Mouse (Mus musculus) thymus, postnatal 25 days (tissue): Measurements from ENCODE around the gene Glod4.

Experiments
- DNase-seq: peaks from one replicate; pipeline ENCODE4 v3.0.0; 2022

Gene Glod4

DNA sequence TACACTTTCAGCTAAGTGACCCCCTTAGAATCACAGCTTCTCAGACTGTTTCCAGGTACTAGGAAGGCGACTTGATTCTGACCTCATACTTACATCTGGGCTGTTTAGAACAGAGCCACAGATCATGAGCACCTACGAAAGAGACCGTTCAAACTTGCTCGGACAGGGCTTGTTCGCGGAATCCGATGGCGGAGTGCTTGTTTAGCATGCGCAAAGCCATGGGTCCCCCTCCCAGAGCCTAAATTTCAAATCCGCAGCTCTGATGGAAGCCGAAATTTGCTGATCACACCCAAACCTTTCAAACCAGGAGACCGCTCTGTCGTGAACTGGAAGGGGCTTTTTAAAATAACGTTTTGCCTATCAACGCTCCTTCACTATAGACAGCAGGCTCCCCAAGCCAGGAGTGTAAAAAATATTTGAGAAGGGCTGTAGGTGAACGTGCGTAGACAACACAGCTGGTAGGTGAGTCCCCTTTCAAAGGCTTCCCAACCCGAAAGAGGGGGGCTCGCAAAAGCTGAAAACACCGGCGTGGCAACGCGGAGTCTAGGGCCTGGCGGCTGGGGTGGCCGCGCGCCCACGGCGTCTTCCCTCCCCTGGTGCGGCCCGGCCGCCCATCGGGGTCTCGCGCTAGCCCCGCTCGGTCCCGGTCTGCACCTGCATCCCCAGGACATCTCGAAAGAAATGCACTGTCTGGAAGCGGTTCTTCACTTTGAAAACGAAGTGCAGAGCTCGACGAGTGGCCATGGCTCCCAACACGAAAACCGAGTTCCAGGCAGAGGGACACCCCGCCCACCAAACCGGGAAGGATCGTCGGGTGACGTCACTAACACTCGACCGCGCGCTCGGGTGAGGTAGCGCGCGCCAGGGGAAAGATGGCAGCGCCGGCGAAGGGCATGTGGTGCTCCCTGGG is at the start of gene Glod4, which contains the start of gene Mrm3:
Gene Glod4, minus strand, starts transcription at position 825 of the 910 bp plus-strand sequence.
Gene Mrm3, plus strand, starts transcription at position 815 of the 910 bp plus-strand sequence.
- peak; percentile 90 for DNase-seq

DNA sequence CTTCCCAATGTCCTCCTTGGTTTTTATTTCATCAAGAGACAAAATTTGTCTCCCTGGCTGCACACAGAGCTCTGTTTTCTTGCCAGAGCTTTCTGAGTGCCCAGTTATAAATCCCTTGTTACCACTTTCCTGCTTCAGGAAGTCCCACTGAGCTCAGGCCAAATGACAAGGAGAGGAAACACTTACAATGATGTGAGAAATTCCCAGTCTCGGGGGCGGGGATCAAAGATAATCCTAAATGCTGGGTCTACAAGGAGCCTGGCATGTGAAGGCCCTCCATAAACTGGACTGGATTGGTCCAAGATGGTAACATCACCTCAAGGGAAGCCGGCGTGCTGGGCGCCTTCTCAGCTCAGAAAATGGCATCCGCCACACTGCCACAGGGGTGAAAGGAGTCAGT is 49.3 kb upstream of the Glod4 start:
- no peak for DNase-seq

DNA sequence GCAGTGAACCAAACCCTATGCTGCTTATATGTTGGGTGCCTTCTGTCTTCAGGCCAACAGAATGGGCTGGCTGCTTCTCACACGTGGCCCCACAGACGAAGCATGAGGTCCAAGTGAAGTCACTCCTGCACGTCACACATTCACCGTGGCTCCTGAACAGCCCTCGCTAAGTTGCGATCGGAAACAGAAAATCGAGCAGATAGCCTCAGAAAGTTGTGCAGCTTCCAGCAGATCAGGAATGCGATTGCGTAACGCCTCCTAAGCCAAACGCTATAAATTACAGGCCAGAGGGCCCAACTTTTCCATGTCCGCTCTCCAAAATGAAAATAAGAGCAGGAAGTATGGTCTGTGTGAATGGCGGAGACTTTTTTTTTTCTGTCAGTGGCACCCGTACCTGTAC is 48.9 kb upstream of the Glod4 start:
- DNase-seq: no peak

DNA sequence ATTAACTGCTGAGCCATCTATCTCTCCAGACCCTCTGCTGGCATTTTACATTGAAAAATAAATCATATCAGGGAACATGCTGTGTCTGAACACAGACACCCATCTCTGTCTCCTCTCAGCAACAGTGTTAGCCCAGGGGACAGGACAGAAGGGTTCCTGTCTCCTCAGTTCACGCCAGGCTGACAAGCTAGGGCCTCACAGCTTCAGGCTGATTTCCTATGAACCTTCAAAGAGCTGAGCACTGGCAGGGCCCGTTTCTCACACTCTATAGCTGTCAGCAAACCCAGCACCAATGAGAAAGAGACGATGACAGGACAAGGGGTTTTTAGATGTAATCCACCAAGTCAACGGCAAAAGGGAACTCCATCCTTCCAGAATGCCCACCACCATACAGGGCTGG is 48.4 kb upstream of the Glod4 start:
- no peak for DNase-seq

DNA sequence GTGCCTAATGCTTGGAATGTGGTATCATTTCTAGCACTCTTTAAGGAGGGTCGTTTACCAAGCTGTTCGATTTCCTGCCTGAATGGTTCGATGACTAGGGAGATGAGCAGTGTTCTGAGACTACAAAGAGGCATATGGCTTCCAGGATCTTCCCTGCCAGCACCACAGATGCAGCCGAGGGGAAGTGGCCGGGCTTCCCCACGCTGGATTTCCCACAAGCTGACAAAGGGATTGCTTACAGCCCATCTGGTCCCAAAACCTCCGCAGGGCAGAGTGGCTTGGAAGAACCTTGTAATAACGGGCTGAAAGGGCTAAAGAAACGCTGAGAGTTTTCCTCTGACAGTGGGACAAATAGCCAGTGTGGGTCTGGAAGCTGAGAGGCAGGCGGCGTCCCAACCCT is 46.8 kb upstream of the Glod4 start:
- no peak for DNase-seq

DNA sequence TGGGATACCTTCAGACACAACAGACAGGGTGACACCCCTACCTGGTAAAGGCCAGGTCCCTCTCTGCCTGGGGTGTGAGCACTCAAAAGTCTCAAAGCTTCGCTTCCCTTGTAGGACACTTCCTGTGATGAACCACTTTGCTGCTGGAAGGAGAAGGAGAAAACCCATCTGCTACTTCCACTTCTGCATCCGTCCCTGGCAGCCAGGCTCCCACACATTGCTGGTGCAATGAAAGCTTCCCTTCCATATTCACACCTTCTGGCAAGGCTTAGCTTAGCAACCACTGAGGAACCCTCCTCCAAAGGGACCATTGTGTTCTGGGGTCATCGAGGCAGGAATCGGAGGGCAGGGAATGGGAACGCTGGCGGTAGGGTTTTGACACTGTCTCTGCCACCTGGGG is 45.1 kb upstream of the Glod4 start:
- DNase-seq: no peak

DNA sequence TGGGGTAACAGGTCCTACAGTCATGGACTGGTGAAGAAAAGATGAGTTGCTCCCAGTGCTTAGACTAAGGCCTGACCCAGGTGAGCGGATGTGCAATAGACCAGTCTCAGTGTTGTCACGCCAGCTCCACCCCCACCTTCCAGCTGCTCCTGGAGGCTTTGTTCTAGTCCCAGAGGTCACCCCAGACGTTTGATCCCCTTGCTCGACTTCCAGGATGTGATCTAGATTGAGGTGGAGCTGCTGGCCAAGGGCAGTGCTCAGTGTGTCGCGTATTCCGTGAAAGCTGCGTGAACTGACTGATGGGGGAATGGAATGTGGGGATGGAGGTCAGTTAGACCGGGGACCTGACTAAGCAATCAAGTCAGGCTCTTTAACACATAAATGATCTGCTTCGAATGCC is 43.8 kb upstream of the Glod4 start:
- DNase-seq: no peak

DNA sequence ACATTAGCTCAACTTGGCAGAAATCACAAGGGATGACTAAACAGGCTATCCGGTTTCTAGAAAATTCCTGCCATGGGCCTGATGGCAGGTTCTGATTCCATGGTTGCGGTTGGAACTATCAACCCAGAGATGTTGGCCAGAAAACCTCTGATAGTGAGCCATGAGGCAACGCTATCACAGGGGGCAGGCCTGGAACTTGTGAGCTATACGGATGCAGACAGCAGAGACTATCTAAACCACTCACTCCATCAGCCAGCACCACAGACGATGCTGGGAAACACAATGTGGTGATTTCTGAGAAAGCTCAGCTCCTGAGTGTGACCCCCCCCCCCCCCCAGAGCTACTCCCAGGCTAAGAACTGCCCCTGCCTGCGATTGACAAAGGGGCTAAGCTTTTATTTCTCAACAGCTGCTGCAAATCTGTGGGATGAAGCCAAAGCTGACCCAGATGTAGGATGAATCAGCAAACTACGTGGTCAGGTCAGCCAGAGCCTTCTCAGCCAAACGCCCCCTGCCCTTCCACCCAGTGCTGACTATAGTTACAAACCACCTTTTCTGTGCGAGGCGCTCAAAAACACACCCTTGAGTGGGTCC is 43.1 kb upstream of the Glod4 start:
- DNase-seq: no peak

DNA sequence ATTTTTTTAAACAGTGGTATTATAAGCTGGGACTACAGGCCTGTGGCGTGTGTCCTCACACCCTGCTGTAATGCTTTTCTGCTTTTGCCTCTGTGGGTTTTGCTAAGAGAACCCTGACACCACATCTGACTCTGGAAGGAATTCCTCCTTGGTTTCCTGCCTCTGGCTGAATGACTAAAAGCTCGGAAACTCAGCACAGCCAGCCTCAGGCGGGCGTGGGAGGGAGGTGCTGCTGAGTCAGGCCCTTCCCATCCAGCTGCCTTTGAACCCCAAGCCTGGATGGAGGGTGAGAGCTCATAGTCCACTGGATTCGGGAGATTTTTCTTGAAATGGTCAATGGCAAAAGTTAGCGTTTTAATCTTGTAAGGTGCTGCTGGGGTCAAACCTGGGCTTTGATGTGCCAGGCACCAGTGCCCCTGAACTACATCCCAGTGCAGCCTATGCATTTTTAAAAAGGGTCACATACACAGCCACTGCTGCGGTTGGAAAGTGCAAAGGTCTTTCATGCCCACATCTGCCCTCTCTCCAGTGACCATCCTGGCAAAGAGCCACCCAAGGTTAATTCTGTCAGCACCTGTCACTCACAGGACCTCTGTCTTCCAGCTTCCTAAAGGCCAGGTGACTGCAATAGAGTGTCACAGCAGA is 42.0 kb upstream of the Glod4 start:
- no peak for DNase-seq

DNA sequence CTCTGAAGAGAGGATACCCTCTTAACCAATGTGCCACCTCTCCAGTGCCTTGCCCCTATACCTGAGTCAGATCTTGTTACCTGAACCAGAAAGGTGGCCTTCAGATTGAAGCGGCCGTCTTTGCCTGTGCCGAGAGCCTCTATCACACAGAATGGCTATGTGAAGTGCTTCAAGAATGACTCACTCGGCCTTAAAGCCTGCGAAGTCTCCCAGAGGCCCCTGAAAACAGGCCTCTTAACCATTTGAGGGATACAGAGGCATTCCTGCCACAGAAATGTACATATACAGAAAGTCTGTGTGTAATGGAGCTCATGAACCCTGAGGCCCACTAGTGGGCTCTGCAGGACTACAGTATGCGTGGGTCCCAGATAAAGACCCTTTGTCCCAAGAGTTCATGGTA is 40.3 kb upstream of the Glod4 start:
- no peak for DNase-seq

DNA sequence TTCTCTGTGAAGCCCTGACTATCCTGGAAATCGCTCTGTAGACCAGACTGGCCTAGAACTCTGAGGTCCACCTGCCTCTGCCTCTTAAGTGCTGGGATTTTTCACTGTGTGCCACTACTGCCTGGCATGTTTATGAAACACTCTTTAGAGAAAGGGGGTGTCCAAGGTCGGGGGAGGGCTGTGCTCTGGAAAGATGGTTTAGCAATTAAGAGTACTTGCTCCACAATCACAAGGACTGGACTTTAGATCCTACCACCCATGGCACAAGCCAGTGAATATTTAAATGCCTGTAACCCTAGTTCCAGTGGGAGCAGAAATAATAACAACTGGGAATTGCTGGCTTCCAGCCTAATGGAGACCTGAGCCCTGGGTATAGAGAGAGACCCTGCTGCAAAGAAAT is 36.4 kb upstream of the Glod4 start:
- DNase-seq: no peak

DNA sequence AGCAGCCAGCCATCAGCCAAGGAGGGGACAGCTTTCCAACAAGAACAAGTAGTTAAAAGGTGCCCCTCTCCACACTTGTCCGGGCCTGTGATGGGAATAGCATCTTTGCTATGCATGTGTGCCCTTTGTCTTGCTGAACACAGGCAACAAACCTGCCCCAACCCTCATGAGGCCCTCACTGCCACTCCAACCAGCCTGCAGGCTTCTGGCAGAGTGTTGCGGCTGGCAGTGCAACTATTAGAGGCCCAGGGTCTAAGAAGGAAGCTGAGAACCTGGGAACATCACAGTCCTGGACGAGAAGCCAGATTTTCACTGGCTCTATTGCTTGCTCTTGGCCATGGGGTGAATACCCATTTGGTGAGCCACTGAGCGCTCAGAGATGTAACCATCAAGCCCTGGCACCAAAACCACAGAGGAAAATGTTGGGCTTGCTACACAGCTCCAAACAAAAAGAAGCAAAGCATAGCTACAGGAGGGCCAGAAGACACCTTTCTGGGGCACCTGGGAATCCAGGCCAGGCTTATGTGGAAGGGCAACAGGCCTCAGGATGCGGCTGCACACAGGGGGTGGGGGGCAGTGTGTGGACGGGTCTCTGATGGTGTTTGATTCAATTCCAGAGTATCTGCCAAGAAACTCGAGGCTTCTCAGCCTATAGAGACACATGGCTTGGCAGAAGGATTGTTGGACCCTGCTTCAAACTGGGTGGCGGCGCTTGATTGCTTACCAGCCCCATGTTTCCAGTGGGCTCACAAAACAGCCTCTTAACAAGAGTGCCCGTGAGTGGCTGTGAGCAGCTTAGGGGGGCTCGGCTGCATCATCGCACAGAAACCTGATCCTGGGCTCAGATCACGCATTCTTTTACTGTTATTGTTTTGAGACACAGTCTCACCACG is 35.7 kb upstream of the Glod4 start:
- no peak for DNase-seq

DNA sequence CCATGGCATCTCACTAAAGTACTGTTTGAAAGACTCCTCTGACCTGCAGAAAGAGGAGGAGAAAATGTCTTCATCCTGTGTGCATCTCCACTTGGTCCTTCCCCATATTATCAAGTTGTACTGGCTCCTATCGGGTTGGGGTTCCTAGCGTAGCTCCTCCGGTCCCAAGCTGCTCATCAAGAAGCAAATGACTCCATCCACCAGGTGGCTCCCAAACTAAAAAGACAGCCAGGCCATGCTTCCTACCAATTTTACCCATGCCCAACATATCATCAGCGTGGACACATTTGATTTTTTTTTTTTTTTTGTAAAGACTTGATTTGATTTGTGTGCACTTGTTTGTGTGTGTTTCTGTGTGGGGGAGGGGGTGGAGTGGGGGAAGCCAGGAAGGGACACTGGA is 28.9 kb upstream of the Glod4 start:
- DNase-seq: no peak

DNA sequence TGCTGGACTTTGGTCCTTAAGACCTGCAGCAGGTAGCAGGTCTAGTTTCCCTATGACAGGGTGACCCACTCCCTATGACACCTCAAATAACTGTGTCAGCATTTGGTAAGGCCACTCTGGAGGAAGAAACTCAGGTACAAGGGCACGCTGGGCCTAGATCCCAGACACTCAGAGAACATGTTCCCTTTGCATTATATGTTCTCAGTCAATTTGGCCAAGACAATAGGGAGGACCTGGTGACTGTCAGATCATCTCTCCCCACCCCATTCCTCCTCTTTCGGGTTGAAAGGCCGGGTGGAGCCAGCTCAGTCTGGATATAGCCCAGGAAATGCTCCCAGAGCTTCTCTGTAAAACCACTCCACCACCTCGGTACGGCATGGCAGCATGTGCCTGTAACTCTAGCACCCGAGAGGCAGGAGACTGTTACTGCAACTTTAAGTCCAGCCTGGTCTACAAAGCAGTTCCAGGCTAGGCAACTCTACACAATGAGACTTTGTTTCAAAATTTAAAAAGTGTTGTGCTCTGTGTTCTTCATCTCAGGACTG is 25.1 kb upstream of the Glod4 start:
- DNase-seq: no peak

DNA sequence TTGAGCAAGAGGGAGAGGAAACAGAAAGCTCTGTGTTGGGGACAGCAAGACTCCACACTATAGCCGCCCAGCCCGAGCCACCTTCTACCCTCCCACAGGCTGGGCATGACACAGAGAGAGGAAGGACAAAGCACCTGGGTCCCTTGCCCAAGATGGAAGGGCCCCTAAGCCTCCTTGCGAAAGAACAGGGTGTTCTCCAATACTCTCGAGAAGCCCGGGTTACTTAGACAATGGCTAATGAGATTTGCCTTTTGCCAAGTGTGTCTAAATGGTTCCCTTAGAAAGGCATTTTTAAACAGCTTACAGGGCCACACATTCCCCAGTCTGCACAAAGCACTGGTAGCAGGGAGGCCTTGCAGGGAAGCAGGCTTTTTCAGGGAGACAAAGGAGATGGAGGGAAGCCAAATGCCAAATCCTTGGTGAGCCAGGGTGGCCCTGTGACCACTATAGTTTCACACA is 24.5 kb upstream of the Glod4 start:
- DNase-seq: no peak

DNA sequence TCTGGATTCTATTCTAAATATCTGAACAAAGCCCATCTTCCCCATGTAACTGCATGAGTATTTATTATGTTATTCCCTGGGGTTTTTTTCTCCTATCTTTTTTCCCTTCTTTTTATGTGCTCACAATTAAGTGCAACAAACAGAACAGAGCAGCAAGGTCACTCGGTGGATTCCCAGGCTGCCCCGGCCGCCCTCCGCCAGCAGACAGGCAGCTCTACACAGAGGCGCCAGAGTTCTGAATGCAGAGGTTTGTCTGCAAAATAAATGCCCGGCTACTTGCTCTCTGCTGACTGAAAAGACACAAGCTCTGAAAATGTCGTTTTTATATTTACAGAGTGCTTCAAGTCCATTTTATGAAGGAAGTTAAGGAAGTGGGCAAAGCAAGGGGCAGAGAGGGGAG is 24.0 kb upstream of the Glod4 start:
- no peak for DNase-seq

DNA sequence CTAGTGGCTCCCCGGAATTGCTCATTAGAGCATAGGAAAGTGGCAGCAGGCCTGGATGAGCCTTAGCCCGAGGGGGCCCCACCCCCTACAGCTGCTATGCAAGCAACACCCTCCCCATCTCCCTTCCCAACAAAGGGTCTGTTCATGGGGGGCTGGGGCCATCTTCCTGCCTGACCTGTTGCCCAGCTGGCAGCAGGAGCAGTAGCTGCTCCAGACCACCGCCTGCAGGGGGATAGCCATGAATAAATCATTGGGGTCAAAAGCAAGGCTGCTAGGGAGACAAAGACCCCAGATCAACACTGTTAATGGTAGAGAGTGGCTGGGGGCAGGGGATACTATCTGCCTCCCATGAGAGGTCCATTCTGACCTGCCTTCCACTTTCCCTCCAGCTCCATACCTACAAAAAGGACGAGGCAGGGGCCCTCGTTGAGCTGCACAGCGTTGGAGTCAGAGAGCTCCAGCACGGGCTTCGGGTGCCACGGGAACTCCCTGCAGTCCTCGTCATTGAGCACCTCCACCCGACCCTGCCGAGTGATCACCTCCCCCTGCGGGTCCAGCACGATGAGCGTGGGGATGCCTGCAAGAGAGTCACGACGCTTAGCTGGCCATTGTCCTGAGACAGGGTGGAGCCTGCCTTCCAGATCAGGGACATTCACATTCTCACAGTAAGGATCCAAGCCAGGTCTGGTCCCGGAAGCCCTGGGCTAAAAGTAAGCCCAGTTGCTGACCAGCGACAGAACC is 19.3 kb upstream of the Glod4 start:
- DNase-seq: no peak

DNA sequence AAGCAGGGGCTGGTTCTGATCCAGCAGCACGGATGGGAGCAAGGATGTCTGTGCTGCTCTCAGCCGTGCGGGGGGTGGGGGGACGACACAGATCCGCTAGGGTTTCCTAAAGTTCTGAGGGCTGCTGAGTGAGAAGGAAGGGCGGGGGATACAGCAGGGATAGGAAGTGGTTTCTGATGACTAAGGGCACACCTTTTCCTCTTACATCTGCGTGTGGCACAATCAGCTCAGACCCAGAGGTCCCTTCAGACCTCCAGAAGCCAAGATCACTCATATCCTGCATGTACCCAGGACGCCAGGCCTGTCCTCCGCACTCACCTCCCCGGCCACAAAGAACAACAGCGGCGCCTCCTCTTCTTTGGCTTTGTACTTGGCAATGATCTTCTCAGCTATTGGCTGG is 17.7 kb upstream of the Glod4 start:
- DNase-seq: no peak

DNA sequence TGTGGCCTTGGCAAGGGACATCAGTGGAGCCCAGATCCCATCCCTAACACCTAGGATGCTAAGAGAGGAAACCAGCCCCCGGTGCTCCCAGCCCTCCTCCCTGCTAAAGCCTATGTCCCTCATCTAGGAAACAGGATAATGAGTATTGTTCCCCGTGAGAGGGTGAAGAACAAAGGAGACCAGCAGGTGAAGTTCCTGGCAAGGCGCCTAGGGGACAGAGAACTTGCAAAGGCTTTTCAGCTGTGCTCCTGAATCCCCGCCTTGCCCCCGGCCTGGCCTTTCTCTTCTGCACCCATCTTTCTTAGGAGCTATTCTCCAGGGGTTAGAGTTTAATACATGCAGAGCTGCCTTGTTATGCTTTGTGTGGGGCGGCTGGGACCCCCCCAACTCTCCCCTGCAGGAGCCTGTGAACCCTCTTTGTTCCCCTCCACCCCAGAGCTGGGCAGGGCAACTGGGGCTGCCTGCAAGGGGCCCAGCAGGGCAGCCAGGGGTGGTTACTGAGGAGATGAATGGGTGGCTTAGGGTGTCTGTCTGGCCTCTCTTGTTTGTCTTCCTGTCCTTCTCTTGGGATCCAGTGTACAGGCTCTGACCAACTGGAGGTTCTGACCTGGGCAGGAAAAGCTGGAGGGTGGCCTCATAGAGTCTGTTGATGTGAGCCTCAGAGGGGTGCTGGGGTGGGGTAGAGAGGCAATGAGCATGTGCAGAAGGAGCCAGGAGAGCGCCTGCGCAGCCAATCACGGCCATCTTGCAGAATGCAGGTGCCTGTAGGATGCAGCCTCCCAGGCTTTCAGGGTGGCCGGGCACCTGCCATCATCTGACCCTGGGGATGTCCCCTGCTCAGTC is 16.9 kb upstream of the Glod4 start:
- no peak for DNase-seq

DNA sequence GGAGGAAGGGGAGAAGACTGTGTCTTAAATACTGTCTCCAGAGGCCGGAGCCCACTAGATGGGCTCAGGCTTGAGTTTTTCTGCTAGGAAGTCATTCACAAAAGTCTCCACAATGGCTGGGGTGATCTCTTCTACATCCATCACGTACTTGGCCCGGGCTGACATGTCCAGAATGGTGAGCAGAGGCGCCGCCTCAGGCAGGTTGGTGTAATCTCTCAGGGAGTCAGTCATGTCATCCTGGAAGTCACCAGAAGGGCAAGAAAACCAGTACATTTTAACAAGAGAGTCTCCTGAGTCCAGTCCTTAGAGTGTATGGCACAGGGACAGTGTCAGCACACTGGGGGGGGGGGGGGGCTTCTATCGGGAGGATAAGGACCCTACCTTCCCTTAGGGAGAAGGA is 15.0 kb upstream of the Glod4 start:
- DNase-seq: no peak

DNA sequence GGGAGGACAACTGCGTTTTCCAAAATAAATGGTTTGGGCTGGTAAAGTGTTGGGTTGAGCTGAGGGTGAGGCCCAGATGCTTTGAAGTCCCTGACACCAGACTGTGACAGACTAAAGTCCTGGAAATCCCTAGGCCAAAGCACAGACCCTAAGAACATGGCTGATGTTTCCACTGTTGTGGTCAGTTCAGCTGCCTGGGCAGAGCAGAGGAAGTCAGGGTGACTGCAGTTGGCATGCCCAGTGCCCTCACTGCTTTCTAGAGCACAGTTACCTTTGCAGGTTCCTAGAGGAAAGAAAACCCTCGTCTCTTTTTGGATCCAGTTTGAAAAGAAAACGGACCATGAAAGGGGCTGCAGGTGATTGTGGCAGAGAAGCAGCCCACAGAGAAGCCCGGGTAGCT is 13.9 kb upstream of the Glod4 start:
- no peak for DNase-seq
